Mouse (Mus musculus): ENCODE measurements at regions not wholly inside any gene's neighbourhood (a gene's known extent, or its start where the extent isn't known, plus 50 kb on each side); places are given as distances from the start of the nearest gene placed in this dataset.
A peak's percentile ranks its signal among the peaks of the same experiment; 100 is the strongest.

- Histone ChIP-seq H3K27me3 (ENCODE audit: control insufficient read depth, insufficient read depth, low read length) (no peaks in the 10 kb centered on the region), H3K27ac (ENCODE audit: low read depth, low read length) (no peak overlapping the region), H3K4me2 (replicated peaks; ENCODE audit: low read depth, low read length) (no peak overlapping the region), H3K4me3 (ENCODE audit: low read depth, low read length) (no peak overlapping the region), H3K4me1 (replicated peaks; ENCODE audit: control insufficient read depth, insufficient read depth, low read length) (no peaks in the 10 kb centered on the region), H3K9me3 (ENCODE audit: control insufficient read depth, low read length) (no peaks in the 10 kb centered on the region), H3K9ac (ENCODE audit: low read depth, low read length) (no peak overlapping the region), H3K36me3 (ENCODE audit: control insufficient read depth, insufficient read depth, low read length) (no peaks in the 10 kb centered on the region)
- DNase-seq (ENCODE audit: low spot score) (no peak), ATAC-seq (ENCODE audit: low FRiP score) (no peak)
- WGBS: 84% methylated on average over 11 of the region's 11 CpGs
Observed at GRCm38 (mm10) chr7:71816138-71816537, 464.9 kb upstream of the Gm10295 start.

GRCm38 (mm10) chr7:71794201-71794600 lies 442.9 kb upstream of the Gm10295 start:
- no peak overlapping the region for H3K4me3 ChIP-seq (ENCODE audit: low read depth, low read length)
- no peaks in the 10 kb centered on the region for H3K27me3 ChIP-seq (ENCODE audit: control insufficient read depth, insufficient read depth, low read length)
- no peak overlapping the region for H3K4me2 ChIP-seq (replicated peaks; ENCODE audit: low read depth, low read length)
- ATAC-seq (ENCODE audit: low FRiP score): peak; percentile 49; the same call in 1 of the 2 replicates
- no peaks in the 10 kb centered on the region for H3K9me3 ChIP-seq (ENCODE audit: control insufficient read depth, low read length)
- H3K27ac ChIP-seq (ENCODE audit: low read depth, low read length): no peak overlapping the region
- no peak overlapping the region for H3K9ac ChIP-seq (ENCODE audit: low read depth, low read length)
- DNase-seq (ENCODE audit: low spot score): peak; percentile 39
- H3K4me1 ChIP-seq (replicated peaks; ENCODE audit: control insufficient read depth, insufficient read depth, low read length): no peaks in the 10 kb centered on the region
- H3K36me3 ChIP-seq (ENCODE audit: control insufficient read depth, insufficient read depth, low read length): no peaks in the 10 kb centered on the region
- 15% methylated on average over 7 of the region's 7 CpGs for WGBS

- H3K4me2 ChIP-seq (replicated peaks; ENCODE audit: low read depth, low read length): no peak overlapping the region
- no peak for DNase-seq (ENCODE audit: low spot score)
- no peaks in the 10 kb centered on the region for H3K9me3 ChIP-seq (ENCODE audit: control insufficient read depth, low read length)
- H3K27ac ChIP-seq (ENCODE audit: low read depth, low read length): no peak overlapping the region
- no peak overlapping the region for H3K9ac ChIP-seq (ENCODE audit: low read depth, low read length)
- H3K36me3 ChIP-seq (ENCODE audit: control insufficient read depth, insufficient read depth, low read length): no peaks in the 10 kb centered on the region
- no peaks in the 10 kb centered on the region for H3K4me1 ChIP-seq (replicated peaks; ENCODE audit: control insufficient read depth, insufficient read depth, low read length)
- ATAC-seq (ENCODE audit: low FRiP score): no peak
- no peaks in the 10 kb centered on the region for H3K27me3 ChIP-seq (ENCODE audit: control insufficient read depth, insufficient read depth, low read length)
- H3K4me3 ChIP-seq (ENCODE audit: low read depth, low read length): no peak overlapping the region
Observed at GRCm38 (mm10) chr7:71788401-71788800, 437.1 kb upstream of the Gm10295 start.

GRCm38 (mm10) chr7:71782496-71782895 lies 431.2 kb upstream of the Gm10295 start:
- DNase-seq (ENCODE audit: low spot score): no peak
- no peaks in the 10 kb centered on the region for H3K27me3 ChIP-seq (ENCODE audit: control insufficient read depth, insufficient read depth, low read length)
- H3K9me3 ChIP-seq (ENCODE audit: control insufficient read depth, low read length): no peaks in the 10 kb centered on the region
- ATAC-seq (ENCODE audit: low FRiP score): no peak
- H3K9ac ChIP-seq (ENCODE audit: low read depth, low read length): no peak overlapping the region
- no peak overlapping the region for H3K4me2 ChIP-seq (replicated peaks; ENCODE audit: low read depth, low read length)
- 94% methylated on average over 4 of the region's 4 CpGs for WGBS
- no peak overlapping the region for H3K4me3 ChIP-seq (ENCODE audit: low read depth, low read length)
- H3K4me1 ChIP-seq (replicated peaks; ENCODE audit: control insufficient read depth, insufficient read depth, low read length): no peaks in the 10 kb centered on the region
- H3K36me3 ChIP-seq (ENCODE audit: control insufficient read depth, insufficient read depth, low read length): no peaks in the 10 kb centered on the region
- no peak overlapping the region for H3K27ac ChIP-seq (ENCODE audit: low read depth, low read length)

- no peak overlapping the region for H3K27ac ChIP-seq (ENCODE audit: low read depth, low read length)
- no peaks in the 10 kb centered on the region for H3K36me3 ChIP-seq (ENCODE audit: control insufficient read depth, insufficient read depth, low read length)
- DNase-seq (ENCODE audit: low spot score) (no peak), ATAC-seq (ENCODE audit: low FRiP score) (no peak)
- no peaks in the 10 kb centered on the region for H3K27me3 ChIP-seq (ENCODE audit: control insufficient read depth, insufficient read depth, low read length)
- no peak overlapping the region for H3K4me3 ChIP-seq (ENCODE audit: low read depth, low read length)
- WGBS: 88% methylated on average over 5 of the region's 5 CpGs
- no peak overlapping the region for H3K9ac ChIP-seq (ENCODE audit: low read depth, low read length)
- no peak overlapping the region for H3K4me2 ChIP-seq (replicated peaks; ENCODE audit: low read depth, low read length)
- no peaks in the 10 kb centered on the region for H3K4me1 ChIP-seq (replicated peaks; ENCODE audit: control insufficient read depth, insufficient read depth, low read length)
- H3K9me3 ChIP-seq (ENCODE audit: control insufficient read depth, low read length): no peaks in the 10 kb centered on the region
Observed at GRCm38 (mm10) chr7:71749886-71750285, 398.6 kb upstream of the Gm10295 start.

- Histone ChIP-seq H3K9ac (ENCODE audit: low read depth, low read length) (no peak overlapping the region), H3K27ac (ENCODE audit: low read depth, low read length) (no peak overlapping the region), H3K4me2 (replicated peaks; ENCODE audit: low read depth, low read length) (no peak overlapping the region), H3K4me1 (replicated peaks; ENCODE audit: control insufficient read depth, insufficient read depth, low read length) (no peaks in the 10 kb centered on the region), H3K9me3 (ENCODE audit: control insufficient read depth, low read length) (no peaks in the 10 kb centered on the region), H3K4me3 (ENCODE audit: low read depth, low read length) (no peak overlapping the region), H3K36me3 (ENCODE audit: control insufficient read depth, insufficient read depth, low read length) (no peaks in the 10 kb centered on the region), H3K27me3 (ENCODE audit: control insufficient read depth, insufficient read depth, low read length) (no peaks in the 10 kb centered on the region)
- ATAC-seq (ENCODE audit: low FRiP score) (peak; percentile 66), DNase-seq (ENCODE audit: low spot score) (peak; percentile 12)
- WGBS: 72% methylated on average over 7 of the region's 7 CpGs
Observed at GRCm38 (mm10) chr7:71746118-71746897, 395.0 kb upstream of the Gm10295 start.

DNA sequence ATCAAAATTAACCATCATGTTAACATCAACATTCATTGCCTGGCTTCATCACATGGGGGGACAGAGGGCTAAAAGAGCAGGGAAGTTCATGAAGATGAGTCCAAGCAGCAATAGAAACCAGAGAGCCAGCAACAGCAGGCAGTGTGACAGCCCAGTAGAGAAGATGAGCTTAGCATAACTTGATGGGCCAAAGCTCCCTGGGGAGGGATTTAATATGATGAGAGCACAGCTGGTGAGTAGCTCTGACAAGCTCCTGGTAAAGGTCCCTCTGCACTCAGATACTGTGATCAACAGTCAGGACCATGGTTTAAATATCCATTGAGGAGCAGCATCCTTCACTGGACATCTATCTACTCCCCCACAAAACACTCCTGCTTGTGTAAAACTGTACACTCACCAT lies 377.2 kb upstream of the Gm10295 start:
- DNase-seq (ENCODE audit: low spot score) (no peak), ATAC-seq (ENCODE audit: low FRiP score) (no peak)
- Histone ChIP-seq H3K36me3 (ENCODE audit: control insufficient read depth, insufficient read depth, low read length) (no peaks in the 10 kb centered on the region), H3K4me1 (replicated peaks; ENCODE audit: control insufficient read depth, insufficient read depth, low read length) (no peaks in the 10 kb centered on the region), H3K9me3 (ENCODE audit: control insufficient read depth, low read length) (no peaks in the 10 kb centered on the region), H3K9ac (ENCODE audit: low read depth, low read length) (no peak overlapping the region), H3K27me3 (ENCODE audit: control insufficient read depth, insufficient read depth, low read length) (no peaks in the 10 kb centered on the region), H3K4me3 (ENCODE audit: low read depth, low read length) (no peak overlapping the region), H3K4me2 (replicated peaks; ENCODE audit: low read depth, low read length) (no peak overlapping the region), H3K27ac (ENCODE audit: low read depth, low read length) (no peak overlapping the region)

DNA sequence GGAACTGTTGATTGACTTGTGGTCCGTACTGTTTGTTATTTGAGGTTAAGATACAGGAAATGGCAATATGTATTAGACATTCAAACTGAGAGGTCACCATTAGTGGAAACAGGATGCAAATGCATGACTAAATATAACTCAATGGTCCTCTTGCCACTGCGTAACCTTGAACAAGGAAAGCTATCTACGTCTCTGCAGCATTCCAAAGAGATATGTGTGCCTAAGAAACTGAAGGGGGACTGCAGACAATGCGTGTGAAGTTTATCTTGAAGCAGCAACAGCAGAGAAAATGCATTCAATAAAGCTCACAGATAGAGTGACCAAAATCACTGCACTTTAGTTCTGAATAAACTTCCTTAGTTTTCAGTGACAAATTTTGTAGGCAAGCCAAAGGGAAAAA lies 356.9 kb upstream of the Gm10295 start:
- Histone ChIP-seq H3K27me3 (ENCODE audit: control insufficient read depth, insufficient read depth, low read length) (no peaks in the 10 kb centered on the region), H3K4me1 (replicated peaks; ENCODE audit: control insufficient read depth, insufficient read depth, low read length) (0 out of 2 replicates have a peak, but pooled peaks cover 3% of the 10 kb centered on the region), H3K4me3 (ENCODE audit: low read depth, low read length) (no peak overlapping the region), H3K36me3 (ENCODE audit: control insufficient read depth, insufficient read depth, low read length) (no peaks in the 10 kb centered on the region), H3K9ac (ENCODE audit: low read depth, low read length) (no peak overlapping the region), H3K27ac (ENCODE audit: low read depth, low read length) (no peak overlapping the region), H3K4me2 (replicated peaks; ENCODE audit: low read depth, low read length) (no peak overlapping the region), H3K9me3 (ENCODE audit: control insufficient read depth, low read length) (no peaks in the 10 kb centered on the region)
- no peak for DNase-seq (ENCODE audit: low spot score)
- no peak for ATAC-seq (ENCODE audit: low FRiP score)
- WGBS: 86% methylated on average over 4 of the region's 4 CpGs

- H3K4me1 ChIP-seq (replicated peaks; ENCODE audit: control insufficient read depth, insufficient read depth, low read length): 0 out of 2 replicates have a peak, but pooled peaks cover 3% of the 10 kb centered on the region
Observed at GRCm38 (mm10) chr7:71706201-71706600, 354.9 kb upstream of the Gm10295 start.

More at GRCm38 (mm10) chr7:71706201-71706600, 354.9 kb upstream of the Gm10295 start:
- Histone ChIP-seq H3K9ac (ENCODE audit: low read depth, low read length) (peak overlapping the region; percentile 94; the same call in 1 of the 2 replicates), H3K27me3 (ENCODE audit: control insufficient read depth, insufficient read depth, low read length) (no peaks in the 10 kb centered on the region), H3K36me3 (ENCODE audit: control insufficient read depth, insufficient read depth, low read length) (no peaks in the 10 kb centered on the region), H3K9me3 (ENCODE audit: control insufficient read depth, low read length) (no peaks in the 10 kb centered on the region), H3K4me3 (ENCODE audit: low read depth, low read length) (no peak overlapping the region; the same call in 1 of the 2 replicates), H3K4me2 (replicated peaks; ENCODE audit: low read depth, low read length) (no peak overlapping the region; the same call in 1 of the 2 replicates), H3K27ac (ENCODE audit: low read depth, low read length) (no peak overlapping the region)
- 57% methylated on average over 3 of the region's 3 CpGs for WGBS
- ATAC-seq (ENCODE audit: low FRiP score) (no peak), DNase-seq (ENCODE audit: low spot score) (no peak)
